Mouse (Mus musculus) liver, adult 2 months (tissue): Measurements from ENCODE around the gene Ush1c. TPM values are rescaled to one million over a fixed set of nuclear protein-coding genes. Genes with fewer than 3 reads are reported as not detected.

ENCODE experiments used
- DNase-seq: peaks from one replicate; pipeline ENCODE4 v3.0.0-alpha.2; 2011; ENCODE audit warnings: low read depth, low spot score; ENCODE audit errors: extremely low read depth
- H3K27ac ChIP-seq: fragments of 200-500 bp; replicated peaks from 2 replicates; pipeline ENCODE4 v1.5.1; 2012; ENCODE audit warnings: low read depth, mild to moderate bottlenecking, control low read depth, inconsistent platforms, low read length; ENCODE audit not compliant: insufficient read depth
- H3K27me3 ChIP-seq: fragments of 200-500 bp; 2 replicates; pipeline ENCODE4 v1.6.1; 2012; ENCODE audit warnings: mild to moderate bottlenecking, moderate library complexity, low read length, inconsistent platforms; ENCODE audit not compliant: control insufficient read depth, insufficient read depth
- H3K36me3 ChIP-seq: fragments of 200-500 bp; 2 replicates; pipeline ENCODE4 v1.6.1; 2012; ENCODE audit warnings: low read length, inconsistent platforms; ENCODE audit not compliant: control insufficient read depth, insufficient read depth
- H3K4me1 ChIP-seq: fragments of 200-500 bp; 2 replicates; pipeline ENCODE4 v1.6.1; 2011; ENCODE audit warnings: low read length; ENCODE audit not compliant: control insufficient read depth, insufficient read depth
- H3K4me3 ChIP-seq: fragments of 200-500 bp; 2 replicates; pipeline ENCODE4 v1.5.1; 2011; ENCODE audit warnings: low read depth, mild to moderate bottlenecking, control low read depth, low read length, moderate library complexity; ENCODE audit not compliant: insufficient read depth
- H3K79me2 ChIP-seq: fragments of 200-500 bp; 2 replicates; pipeline ENCODE4 v1.6.1; 2012; ENCODE audit warnings: inconsistent platforms, mild to moderate bottlenecking, low read length, moderate library complexity; ENCODE audit not compliant: control insufficient read depth, insufficient read depth
- H3K9ac ChIP-seq: fragments of 200-500 bp; 2 replicates; pipeline ENCODE4 v1.6.1; 2012; ENCODE audit warnings: low read depth, mild to moderate bottlenecking, control low read depth, inconsistent platforms, low read length
- CTCF ChIP-seq: fragments of 200-500 bp; IDR thresholded peaks from 2 replicates; pipeline ENCODE4 v1.5.1; 2011; ENCODE audit warnings: low read depth, low read length, control low read depth
- POLR2A ChIP-seq: fragments of 200-500 bp; IDR thresholded peaks from 2 replicates; pipeline ENCODE4 v1.6.1; 2011; ENCODE audit warnings: low read length, control low read depth; ENCODE audit not compliant: insufficient read depth; ENCODE audit errors: extremely low read depth
- WGBS: fragments of 180-500 bp; shearing (Covaris S2); methylation state at CpG from one replicate; pipeline ENCODE4 v1.1.7; 2018; 5-methylcytosine and 5-hydroxymethylcytosine counted together
- polyA plus RNA-seq: library from polyadenylated mRNA; depleted of rRNA; stranded (reverse); fragments of >200 nt; gene quantifications from 2 replicates; pipeline ENCODE4 v1.2.3, GENCODE M21; 2012
- total RNA-seq: library from RNA; depleted of rRNA; stranded (reverse); fragments of >200 nt; gene quantifications from 2 replicates; pipeline ENCODE4 v1.2.3, GENCODE M21; 2014

The Ush1c gene
- total and polyA plus RNA-seq, 2 experiments: not detected

DNA sequence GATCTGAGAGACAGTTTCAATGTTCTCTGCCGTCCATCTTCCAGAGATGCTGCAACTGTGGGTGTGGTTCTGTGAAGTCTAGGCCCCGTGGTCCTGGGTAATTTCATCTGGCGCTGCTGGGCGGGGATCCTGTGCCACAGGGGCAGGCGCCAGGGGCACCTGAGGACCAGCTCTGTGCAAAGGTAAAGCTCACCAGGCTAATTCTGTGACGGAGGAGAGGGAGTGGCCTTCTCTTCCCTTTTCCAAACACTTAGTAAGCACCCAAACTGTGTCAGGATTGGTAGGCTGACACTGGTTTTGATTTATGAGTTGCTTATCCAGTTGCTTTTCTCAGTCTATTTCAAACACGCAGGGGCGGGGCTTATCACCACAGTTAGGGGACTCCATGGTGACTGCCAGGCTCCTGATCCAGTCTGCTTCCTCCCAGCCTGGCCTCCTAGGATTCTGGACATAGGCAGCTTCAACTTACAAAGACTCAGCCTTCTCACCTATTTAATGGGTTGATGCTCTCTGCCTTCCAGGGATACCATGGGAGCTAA is 17.6 kb downstream of the Ush1c start:
- Histone ChIP-seq H3K36me3 (no peaks in the 10 kb centered on the region), H3K79me2 (no peaks in the 10 kb centered on the region), H3K4me3 (no peak overlapping the region), H3K9ac (no peak overlapping the region), H3K27ac (no peak overlapping the region), H3K27me3 (no peaks in the 10 kb centered on the region), H3K4me1 (no peaks in the 10 kb centered on the region)
- TF ChIP-seq POLR2A: no peak
- TF ChIP-seq CTCF: no peak
- 60% methylated on average over 8 of the region's 8 CpGs for WGBS
- DNase-seq: no peak

GRCm38 (mm10) chr7:46218415-46218814 is 19.9 kb downstream of the Ush1c start:
- H3K4me1 ChIP-seq: no peaks in the 10 kb centered on the region
- H3K36me3 ChIP-seq: no peaks in the 10 kb centered on the region
- no peak overlapping the region for H3K9ac ChIP-seq
- no peaks in the 10 kb centered on the region for H3K79me2 ChIP-seq
- H3K27me3 ChIP-seq: no peaks in the 10 kb centered on the region
- no peak for DNase-seq
- H3K4me3 ChIP-seq: no peak overlapping the region
- WGBS: 20% methylated on average over 11 of the region's 11 CpGs
- TF ChIP-seq CTCF: no peak
- TF ChIP-seq POLR2A: no peak
- H3K27ac ChIP-seq: no peak overlapping the region

- no peaks in the 10 kb centered on the region for H3K4me1 ChIP-seq
- no peaks in the 10 kb centered on the region for H3K27me3 ChIP-seq
- 67% methylated on average over 2 of the region's 2 CpGs for WGBS
- H3K36me3 ChIP-seq: no peaks in the 10 kb centered on the region
- H3K79me2 ChIP-seq: no peaks in the 10 kb centered on the region
- TF ChIP-seq POLR2A: no peak
- no peak overlapping the region for H3K27ac ChIP-seq
- DNase-seq: no peak
- no peak overlapping the region for H3K4me3 ChIP-seq
- no peak overlapping the region for H3K9ac ChIP-seq
These were observed 21.8 kb downstream of the Ush1c start for GRCm38 (mm10) chr7:46216481-46216880.

GRCm38 (mm10) chr7:46210276-46210675 is 28.0 kb downstream of the Ush1c start:
- H3K4me1 ChIP-seq: no peaks in the 10 kb centered on the region
- H3K27ac ChIP-seq: no peak overlapping the region
- DNase-seq: no peak
- H3K9ac ChIP-seq: no peak overlapping the region
- H3K79me2 ChIP-seq: no peaks in the 10 kb centered on the region
- no peak overlapping the region for H3K4me3 ChIP-seq
- WGBS: 79% methylated on average over 6 of the region's 6 CpGs
- H3K36me3 ChIP-seq: no peaks in the 10 kb centered on the region
- H3K27me3 ChIP-seq: no peaks in the 10 kb centered on the region
- TF ChIP-seq POLR2A: no peak
- no peak for TF ChIP-seq CTCF

DNA sequence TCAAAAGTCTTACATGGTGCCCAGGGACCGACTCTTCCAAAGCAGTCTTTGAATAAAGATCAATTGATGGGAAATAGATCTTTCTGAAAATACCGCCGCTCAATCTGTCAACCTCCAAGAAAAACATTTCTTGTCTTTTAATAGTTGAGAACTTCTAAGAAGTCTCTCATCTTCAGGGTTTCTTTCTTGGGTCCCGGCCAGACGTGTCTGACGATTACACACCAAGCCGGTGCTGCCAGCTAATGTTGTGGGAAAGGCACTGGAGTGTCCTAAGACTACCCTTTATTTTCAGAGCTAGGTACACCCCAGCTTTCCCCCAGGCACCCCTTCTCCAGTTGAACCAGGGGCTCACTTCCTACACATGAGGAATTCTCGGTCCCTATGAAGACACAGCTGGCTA is 30.2 kb downstream of the Ush1c start:
- WGBS: 88% methylated on average over 8 of the region's 8 CpGs

GRCm38 (mm10) chr7:46204775-46205174 is 33.5 kb downstream of the Ush1c start:
- Histone ChIP-seq H3K9ac (no peak overlapping the region), H3K36me3 (no peaks in the 10 kb centered on the region), H3K27ac (no peak overlapping the region), H3K4me1 (no peaks in the 10 kb centered on the region), H3K27me3 (no peaks in the 10 kb centered on the region), H3K79me2 (no peaks in the 10 kb centered on the region), H3K4me3 (no peak overlapping the region)
- DNase-seq: no peak
- TF ChIP-seq CTCF (no peak), POLR2A (no peak)
- WGBS: 70% methylated on average over 6 of the region's 6 CpGs

More for the DNA sequence above, 30.2 kb downstream of the Ush1c start:
- DNase-seq: no peak
- Histone ChIP-seq H3K4me1 (no peaks in the 10 kb centered on the region), H3K27me3 (no peaks in the 10 kb centered on the region), H3K79me2 (no peaks in the 10 kb centered on the region), H3K27ac (no peak overlapping the region), H3K4me3 (no peak overlapping the region), H3K36me3 (no peaks in the 10 kb centered on the region), H3K9ac (no peak overlapping the region)
- TF ChIP-seq POLR2A (no peak), CTCF (no peak)
